Mouse (Mus musculus): ENCODE results near the gene Rab40b.
"Not testable (repeated sequence)": the region's sequence is repeated elsewhere in the genome, so short reads cannot be mapped to it uniquely, and the experiment has no call there.

The Rab40b gene

DNA sequence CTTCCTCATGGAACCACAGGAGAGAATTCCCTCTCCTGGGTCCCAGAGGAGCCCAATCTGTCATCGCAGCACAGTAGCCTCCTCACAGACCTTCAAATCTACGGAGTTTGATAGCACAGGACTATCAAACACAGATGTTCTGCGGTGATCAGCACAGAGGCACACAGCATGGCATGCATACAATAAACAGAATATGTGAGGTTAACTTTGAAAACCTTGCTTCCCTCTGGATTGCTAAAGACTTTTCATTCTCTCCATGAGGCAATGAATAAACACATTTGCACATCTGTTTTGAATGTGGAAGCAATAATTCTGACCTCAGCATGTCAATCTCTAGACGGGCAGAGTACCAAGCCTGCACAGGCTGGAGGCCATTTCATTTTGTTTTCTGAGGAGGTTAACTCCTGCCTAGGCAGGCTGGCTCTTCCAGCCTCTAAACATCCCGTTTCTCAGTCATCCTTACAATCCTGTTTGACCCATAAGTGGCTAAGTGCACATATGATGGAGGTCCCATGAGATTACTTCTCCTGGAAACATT, 20.8 kb downstream of the Rab40b start:
- DNase-seq, result no peak

DNA sequence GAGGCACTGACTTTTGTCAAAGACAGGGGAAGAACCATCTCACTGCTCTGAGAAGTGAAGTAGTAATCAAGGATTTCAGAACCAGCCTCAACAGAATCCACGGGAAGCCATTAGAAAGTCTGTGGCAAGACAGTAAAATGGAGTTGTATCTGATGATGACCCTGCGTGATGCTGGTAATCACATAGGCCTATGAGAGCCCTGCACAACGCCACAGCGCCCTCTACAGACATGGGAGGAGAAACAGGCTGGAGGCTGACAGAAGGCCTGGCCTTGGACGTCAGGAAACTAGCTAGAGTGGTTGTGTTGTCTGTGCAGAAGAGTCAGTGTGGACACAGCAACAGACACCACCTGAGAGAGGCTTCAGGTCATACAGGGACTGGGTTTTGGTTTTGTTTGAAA, 25.8 kb downstream of the Rab40b start:
- no peak for DNase-seq

DNA sequence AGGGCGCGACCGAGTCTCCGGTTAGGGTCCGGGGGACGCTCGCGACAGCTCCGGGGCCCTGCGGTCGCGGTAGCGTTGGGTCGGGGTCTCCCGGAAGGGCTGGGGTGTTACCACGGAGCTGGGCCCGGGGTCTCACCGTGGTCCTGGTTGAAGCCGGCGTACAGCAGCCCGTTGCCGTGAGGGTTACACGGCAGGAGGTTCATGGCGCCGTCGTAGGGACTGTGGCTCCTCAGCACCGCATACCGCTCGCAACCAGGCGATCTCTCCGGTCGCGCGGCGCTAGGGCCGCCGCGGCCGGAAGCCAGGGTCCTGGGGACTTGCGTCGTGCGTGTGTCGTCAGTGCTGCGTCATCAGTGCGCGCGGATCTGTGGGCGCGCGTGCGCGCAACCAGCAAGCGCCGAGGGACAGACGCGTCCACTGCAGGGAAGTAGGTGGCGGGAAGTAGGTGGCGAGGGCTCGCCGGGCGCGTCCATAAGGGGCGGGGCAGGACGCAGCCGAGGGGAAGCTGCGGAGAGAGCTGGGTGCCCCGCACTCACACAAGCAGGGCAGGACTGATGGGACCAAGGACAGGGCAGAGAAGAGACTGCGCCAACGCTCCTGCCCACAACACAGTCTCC, 33.9 kb downstream of the Rab40b start, which contains the start of gene Wdr45b:
TSS of gene Wdr45b (minus strand) at position 355 of the 617 bp plus-strand sequence.
- peak; percentile 98 for DNase-seq

DNA sequence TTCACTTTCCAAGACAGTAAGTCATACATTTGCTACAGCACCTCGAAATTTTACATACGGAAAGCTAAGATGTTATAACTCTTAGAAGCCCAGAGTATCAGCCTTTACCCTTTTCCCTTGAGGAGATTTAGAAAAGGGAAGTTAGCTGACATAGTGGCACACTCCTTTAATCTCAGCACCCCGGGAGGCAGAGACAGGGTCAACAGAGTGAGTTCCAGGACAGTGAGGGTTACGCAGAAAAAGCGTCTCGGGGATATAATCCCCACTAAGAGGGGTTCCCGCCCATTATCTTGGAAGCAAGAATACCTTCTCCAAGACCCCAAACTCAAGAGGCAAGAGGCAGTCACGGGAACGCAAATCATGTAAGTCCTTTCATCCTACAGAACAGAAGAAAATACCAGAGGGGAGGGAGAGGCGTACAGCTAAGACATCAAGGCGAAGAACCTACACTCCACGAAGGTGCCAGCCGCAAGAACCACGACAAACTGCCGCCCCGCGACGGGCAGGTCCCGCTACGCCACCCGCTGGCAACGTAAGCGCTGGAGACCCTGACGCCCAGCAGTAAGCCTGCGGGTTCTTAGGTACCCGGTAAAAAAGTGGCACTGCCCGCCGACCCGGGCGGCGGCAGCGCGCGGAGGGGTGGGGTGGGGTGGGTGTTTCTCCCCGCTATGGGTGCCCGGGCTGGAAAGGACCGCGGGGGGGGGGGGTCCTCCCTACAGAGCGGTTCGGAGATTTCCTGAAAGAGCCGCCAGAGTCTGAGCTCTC, 34.5 kb downstream of the Rab40b start:
- peak; percentile 29 for DNase-seq

DNA sequence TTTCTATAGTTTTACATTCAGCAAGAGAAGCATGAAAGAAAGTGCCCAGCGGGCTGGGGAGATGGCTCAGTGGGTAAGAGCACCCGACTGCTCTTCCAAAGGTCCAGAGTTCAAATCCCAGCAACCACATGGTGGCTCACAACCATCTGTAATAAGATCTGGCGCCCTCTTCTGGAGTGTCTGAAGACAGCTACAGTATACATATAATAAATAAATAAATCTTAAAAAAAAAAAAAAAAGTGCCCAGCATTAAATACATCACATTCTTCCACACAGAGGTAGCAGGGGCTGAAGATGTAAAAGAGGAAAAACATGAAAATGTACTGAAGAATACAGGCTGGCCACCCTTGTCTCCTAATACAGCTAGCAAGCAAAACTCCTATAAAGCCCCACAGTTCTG, 39.3 kb downstream of the Rab40b start:
- DNase-seq, result not testable (repeated sequence)

GRCm38 (mm10) chr11:121348166-121348565, 39.9 kb downstream of the Rab40b start:
- DNase-seq, result no peak

DNA sequence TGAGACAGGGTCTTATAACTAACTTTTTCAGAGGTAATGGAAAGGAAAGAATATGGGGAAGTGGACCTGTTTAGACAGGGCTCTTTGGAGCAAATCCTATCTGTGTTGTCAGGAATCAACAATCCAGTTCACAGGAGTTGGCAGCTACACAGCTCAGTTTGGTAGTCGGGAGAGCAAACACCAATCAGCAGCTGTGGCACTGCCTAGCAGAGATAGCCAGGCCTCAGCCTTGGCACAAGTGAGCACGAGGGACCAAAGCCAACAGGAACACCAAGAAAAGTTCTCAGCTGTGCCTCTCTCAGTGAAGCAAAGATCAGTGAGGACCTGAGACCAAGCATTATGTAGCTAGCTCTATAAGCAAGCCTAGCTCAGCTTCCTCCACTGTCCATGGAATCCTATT, 41.0 kb downstream of the Rab40b start:
- no peak for DNase-seq

- not testable (repeated sequence) for DNase-seq
These were observed 45.6 kb downstream of the Rab40b start for GRCm38 (mm10) chr11:121342423-121342822.

- no peak for DNase-seq
These were observed 47.8 kb downstream of the Rab40b start for GRCm38 (mm10) chr11:121340287-121340686.

- DNase-seq, result no peak
These were observed 48.4 kb downstream of the Rab40b start for GRCm38 (mm10) chr11:121339647-121340046.

DNA sequence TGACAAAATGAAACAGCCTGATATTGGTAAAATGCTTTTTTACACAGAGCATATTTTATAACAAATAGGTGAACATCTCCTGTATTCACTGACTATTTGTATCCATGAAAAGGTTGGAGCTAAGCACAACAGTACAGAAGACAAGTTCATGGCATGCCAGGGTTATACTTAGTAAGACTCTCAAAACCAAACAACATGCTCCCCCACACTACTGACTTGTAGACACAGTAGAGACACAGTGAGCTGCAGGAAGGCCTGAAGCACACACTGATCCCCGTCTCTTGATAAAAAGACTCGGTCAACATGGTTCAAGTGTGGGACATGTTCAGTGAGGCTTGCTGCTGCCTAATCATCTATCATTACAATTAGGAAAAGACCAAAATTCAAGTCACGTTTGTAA, 56.4 kb downstream of the Rab40b start:
- no peak for DNase-seq

- DNase-seq, result no peak
These were observed 59.4 kb downstream of the Rab40b start for GRCm38 (mm10) chr11:121328619-121329018.

GRCm38 (mm10) chr11:121328206-121328605, 59.8 kb downstream of the Rab40b start:
- DNase-seq, result no peak

DNA sequence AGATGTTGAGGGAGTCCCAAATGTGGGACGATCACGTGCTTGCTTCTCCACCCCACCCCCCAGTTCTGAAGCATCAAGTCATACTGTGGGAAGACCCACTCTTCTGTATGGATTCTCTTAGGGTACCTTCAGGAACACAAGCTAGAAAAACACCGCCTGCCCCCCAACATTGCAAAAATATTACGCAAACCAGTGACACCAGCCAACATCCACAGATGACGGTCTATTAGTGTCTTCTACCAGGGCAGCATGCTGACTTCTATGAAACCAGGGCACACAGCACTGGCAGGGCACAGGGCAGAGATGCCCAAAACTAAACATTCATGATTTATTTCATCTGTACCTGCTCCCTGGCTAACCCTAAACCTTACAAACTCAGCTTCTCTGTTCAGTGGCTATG, 61.4 kb downstream of the Rab40b start:
- DNase-seq, result no peak

DNA sequence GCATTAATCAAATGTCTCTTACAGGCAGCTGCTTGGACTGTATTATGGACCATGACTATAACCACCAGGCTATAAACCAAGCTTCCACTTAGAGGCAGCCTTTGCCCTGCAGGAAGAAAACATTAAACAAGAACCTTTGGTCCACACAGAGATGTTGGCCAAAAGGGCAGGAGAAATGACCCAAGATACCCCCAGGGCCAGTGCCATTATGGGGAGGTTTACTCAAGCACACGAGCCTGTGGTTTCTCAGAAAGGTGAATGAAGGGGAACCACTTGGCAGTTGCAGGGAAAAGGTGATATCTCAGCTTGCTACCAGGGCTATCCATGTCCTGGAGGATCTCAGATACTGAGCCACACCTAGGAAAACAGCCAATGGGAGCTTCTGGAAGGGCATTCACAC, 62.0 kb downstream of the Rab40b start:
- DNase-seq, result no peak

DNA sequence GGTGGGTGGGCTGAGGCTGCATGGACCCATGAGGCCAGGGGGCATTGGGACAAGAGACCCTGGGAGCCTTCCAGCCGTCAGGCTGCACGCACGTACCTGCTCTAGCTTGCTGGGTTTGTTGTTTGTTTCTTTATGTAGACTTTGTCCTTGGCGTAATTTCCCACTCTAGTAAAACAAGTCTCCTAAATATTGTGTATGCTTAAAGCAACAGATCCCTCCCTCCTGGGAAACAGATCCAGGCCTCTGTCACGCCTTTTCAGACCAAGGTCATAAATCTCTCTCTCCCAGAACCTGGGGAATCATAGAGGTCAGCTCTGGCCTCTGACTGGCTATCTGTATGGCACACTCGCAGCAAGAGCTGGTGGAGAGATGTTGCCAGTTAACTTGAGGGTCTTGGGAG, 80.3 kb downstream of the Rab40b start:
- not testable (repeated sequence) for DNase-seq

- DNase-seq, result peak; percentile 66
These were observed 81.4 kb downstream of the Rab40b start for GRCm38 (mm10) chr11:121306608-121307007.
